Mouse (Mus musculus) midbrain, embryonic 10.5 days (tissue): ENCODE data around the gene Tmem158. TPM values are rescaled to one million over a fixed set of nuclear protein-coding genes. Genes with fewer than 3 reads are reported as not detected.

Experiments
- DNase-seq: peaks from one replicate; pipeline ENCODE4 v3.0.0-alpha.2; 2017; ENCODE audit warnings: low spot score
- H3K27ac ChIP-seq: fragments of 300-500 bp; sonication (generic); replicated peaks from 2 replicates; pipeline ENCODE4 v1.5.1; 2016; ENCODE audit warnings: mild to moderate bottlenecking
- H3K27me3 ChIP-seq: fragments of 300-500 bp; sonication (generic); 2 replicates; pipeline ENCODE4 v1.6.1; 2016; ENCODE audit warnings: low read depth, mild to moderate bottlenecking; ENCODE audit not compliant: poor library complexity, severe bottlenecking
- H3K36me3 ChIP-seq: fragments of 300-500 bp; sonication (generic); 2 replicates; pipeline ENCODE4 v1.6.1; 2016; ENCODE audit warnings: mild to moderate bottlenecking, moderate library complexity
- H3K4me1 ChIP-seq: fragments of 300-500 bp; sonication (generic); 2 replicates; pipeline ENCODE4 v1.6.1; 2016
- H3K4me3 ChIP-seq: fragments of 300-500 bp; sonication (generic); 2 replicates; pipeline ENCODE4 v1.5.1; 2016; ENCODE audit warnings: mild to moderate bottlenecking, moderate library complexity
- H3K9me3 ChIP-seq: fragments of 300-500 bp; sonication (generic); replicated peaks from 2 replicates; pipeline ENCODE4 v1.6.1; 2016; ENCODE audit warnings: mild to moderate bottlenecking
- WGBS: fragments of 180-500 bp; shearing (Covaris S2); methylation state at CpG from one replicate; pipeline ENCODE4 v1.1.7; 2016; 5-methylcytosine and 5-hydroxymethylcytosine counted together
- polyA plus RNA-seq: library from polyadenylated mRNA; unstranded; fragments of >200 nt; fragmentation: Nextera tagmentation; extraction: Ambion mirVana; gene quantifications from 2 replicates; pipeline ENCODE4 v1.2.1, GENCODE M21; 2016

Tmem158 gene
- polyA plus RNA-seq, 1 experiment from 2014 or later: 4.8 TPM

DNA sequence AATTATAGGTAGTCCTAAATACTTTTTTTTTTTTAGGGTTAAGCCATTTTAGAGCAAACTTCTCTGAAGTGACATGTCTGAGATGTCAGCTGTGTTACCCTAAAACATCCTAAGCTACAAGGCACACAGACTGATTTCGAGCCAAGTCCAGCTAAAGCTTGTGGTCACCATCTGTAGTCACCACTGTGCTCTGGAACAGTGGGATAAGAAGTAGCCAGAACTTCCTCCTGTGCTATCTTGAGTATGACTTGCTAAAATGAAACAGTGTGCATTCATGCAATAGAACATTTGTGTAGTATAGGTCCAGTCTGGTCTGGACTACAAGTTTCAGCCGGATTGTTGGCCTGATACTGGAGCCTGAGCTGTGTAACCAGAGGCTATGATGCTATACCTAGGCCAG lies 14.8 kb upstream of the Tmem158 start:
- Histone ChIP-seq H3K27me3 (no peaks in the 10 kb centered on the region), H3K4me3 (no peak overlapping the region), H3K9me3 (no peaks in the 10 kb centered on the region), H3K36me3 (no peaks in the 10 kb centered on the region), H3K4me1 (no peaks in the 10 kb centered on the region), H3K27ac (no peak overlapping the region)
- DNase-seq: no peak
- 87% methylated on average over 2 of the region's 2 CpGs for WGBS

DNA sequence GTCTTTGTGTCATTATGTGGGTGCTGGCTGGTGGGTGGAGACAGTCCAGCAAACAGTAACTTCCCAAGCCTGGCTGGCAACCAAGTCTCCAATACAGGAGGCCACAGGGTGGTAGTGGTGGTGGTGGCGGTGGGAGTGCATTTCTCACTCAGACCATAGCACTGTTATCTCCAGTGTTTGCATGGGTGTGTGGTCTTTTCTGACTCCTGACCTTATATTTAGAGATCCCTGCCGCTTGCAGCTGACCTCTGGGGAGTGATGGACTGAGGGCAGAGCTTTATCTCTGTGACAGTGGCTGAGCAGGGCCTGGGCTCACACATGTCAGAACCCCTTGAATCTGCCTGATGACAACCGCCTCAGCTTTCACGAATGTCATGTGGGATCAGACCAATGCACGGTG lies 14.1 kb upstream of the Tmem158 start:
- WGBS: 83% methylated on average over 5 of the region's 5 CpGs
- DNase-seq: no peak
- Histone ChIP-seq H3K27ac (no peak overlapping the region), H3K9me3 (no peaks in the 10 kb centered on the region), H3K36me3 (no peaks in the 10 kb centered on the region), H3K4me3 (no peak overlapping the region), H3K27me3 (no peaks in the 10 kb centered on the region), H3K4me1 (no peaks in the 10 kb centered on the region)

DNA sequence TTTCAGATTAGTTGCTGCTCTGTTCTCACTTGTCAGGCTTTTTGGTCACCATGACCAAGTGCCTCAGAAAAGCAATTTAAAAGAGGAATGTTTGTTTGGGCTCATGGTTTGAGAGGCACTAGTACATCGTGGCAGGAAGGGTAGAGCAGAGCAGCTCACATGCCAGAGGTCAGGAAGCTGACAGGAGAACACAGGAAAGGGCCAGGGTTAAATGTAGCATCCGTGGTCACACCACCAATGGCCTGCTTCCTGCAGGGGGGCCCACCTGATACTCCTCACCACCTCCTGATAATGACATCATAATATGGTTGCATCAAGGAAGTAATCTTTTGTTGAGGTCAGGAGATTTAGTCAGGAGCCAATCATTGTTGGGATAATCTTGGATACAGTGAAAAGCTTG lies 13.3 kb upstream of the Tmem158 start:
- Histone ChIP-seq H3K36me3 (no peaks in the 10 kb centered on the region), H3K4me1 (no peaks in the 10 kb centered on the region), H3K27ac (no peak overlapping the region), H3K4me3 (no peak overlapping the region), H3K27me3 (no peaks in the 10 kb centered on the region), H3K9me3 (no peaks in the 10 kb centered on the region)
- 60% methylated on average over 2 of the region's 2 CpGs for WGBS
- no peak for DNase-seq

DNA sequence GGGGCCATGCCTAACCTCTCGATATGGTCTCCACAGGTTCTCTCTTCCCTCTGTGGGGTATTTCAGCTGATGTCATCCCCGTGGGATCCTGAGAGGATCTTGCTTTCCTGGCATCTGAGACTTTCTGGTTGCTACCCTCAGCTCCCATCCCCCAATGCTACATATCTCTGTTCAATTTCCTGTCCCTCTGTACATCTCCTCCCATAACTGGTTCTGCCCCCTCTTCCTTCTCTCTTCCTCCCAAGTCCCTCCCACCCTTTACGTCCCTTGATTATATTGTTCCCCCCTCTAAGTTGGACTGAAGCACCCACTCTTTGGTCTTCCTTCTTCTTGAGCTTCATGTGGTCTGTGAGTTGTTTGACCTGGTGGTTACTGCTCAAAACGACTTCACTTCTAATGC lies 11.0 kb upstream of the Tmem158 start:
- H3K27me3 ChIP-seq: no peaks in the 10 kb centered on the region
- H3K9me3 ChIP-seq: no peaks in the 10 kb centered on the region
- 84% methylated on average over 4 of the region's 4 CpGs for WGBS

DNA sequence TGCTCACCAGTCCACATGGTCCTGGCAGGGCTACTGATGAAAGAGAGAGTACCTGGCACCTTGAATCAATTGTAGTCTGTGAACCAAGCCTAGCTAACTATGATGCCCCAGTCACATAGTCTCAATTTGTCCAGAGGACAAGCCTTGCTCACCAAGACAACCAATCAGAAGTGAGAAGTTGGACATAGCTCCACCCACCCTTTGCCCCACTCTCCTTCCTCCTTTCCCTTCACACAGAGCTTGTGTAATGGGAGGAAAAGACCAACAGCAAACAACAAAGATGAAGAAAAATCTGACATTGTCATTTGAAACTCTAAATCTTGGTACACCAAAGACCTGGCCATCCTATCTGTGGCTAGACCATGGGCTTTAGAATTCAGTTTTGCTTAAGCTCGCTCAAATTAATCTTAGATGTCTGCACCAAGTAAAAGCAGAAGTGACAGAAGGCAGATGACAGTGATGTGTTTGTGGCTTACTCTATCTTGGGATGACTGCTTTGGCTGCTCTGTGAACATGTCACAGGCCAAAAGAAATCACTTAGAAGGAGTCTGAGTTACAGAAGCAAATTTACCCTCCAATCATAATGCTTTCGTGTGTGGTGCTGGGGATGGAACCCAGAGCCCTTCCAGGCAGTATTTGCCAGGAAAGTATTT lies 9.5 kb upstream of the Tmem158 start:
- WGBS: 80% methylated on average over 2 of the region's 2 CpGs
- no peaks in the 10 kb centered on the region for H3K9me3 ChIP-seq
- H3K4me1 ChIP-seq: no peaks in the 10 kb centered on the region
- no peak overlapping the region for H3K27ac ChIP-seq
- H3K4me3 ChIP-seq: no peak overlapping the region
- no peak for DNase-seq
- no peaks in the 10 kb centered on the region for H3K36me3 ChIP-seq
- no peaks in the 10 kb centered on the region for H3K27me3 ChIP-seq

More for the DNA sequence above, 11.0 kb upstream of the Tmem158 start:
- no peak for DNase-seq
- no peak overlapping the region for H3K27ac ChIP-seq
- no peaks in the 10 kb centered on the region for H3K4me1 ChIP-seq
- H3K36me3 ChIP-seq: no peaks in the 10 kb centered on the region
- no peak overlapping the region for H3K4me3 ChIP-seq

GRCm38 (mm10) chr9:123259896-123260610 lies 511 bp downstream of the Tmem158 start:
- DNase-seq: peak; percentile 64
- peak overlapping the region; percentile 78 for H3K4me3 ChIP-seq
- H3K27me3 ChIP-seq: peaks cover 37% of the 10 kb centered on the region
- no peaks in the 10 kb centered on the region for H3K9me3 ChIP-seq
- under 1% methylated on average over 92 of the region's 92 CpGs for WGBS
- H3K27ac ChIP-seq: peak overlapping the region; percentile 84
- H3K4me1 ChIP-seq: peaks cover 20% of the 10 kb centered on the region
- H3K36me3 ChIP-seq: no peaks in the 10 kb centered on the region

- under 1% methylated on average over 45 of the region's 45 CpGs for WGBS
- peak overlapping the region; percentile 78 for H3K4me3 ChIP-seq
- peaks cover 20% of the 10 kb centered on the region for H3K4me1 ChIP-seq
- no peaks in the 10 kb centered on the region for H3K36me3 ChIP-seq
- DNase-seq: peak; percentile 91
- no peaks in the 10 kb centered on the region for H3K9me3 ChIP-seq
- peaks cover 37% of the 10 kb centered on the region for H3K27me3 ChIP-seq
- peak overlapping the region; percentile 84 for H3K27ac ChIP-seq
Measured at GRCm38 (mm10) chr9:123259461-123259895, 1.1 kb downstream of the Tmem158 start.

- Histone ChIP-seq H3K4me1 (peaks cover 20% of the 10 kb centered on the region), H3K27me3 (peaks cover 37% of the 10 kb centered on the region), H3K36me3 (no peaks in the 10 kb centered on the region), H3K9me3 (no peaks in the 10 kb centered on the region), H3K27ac (no peak overlapping the region), H3K4me3 (peak overlapping the region; percentile 78; the same call in 1 of the 2 replicates)
- WGBS: 41% methylated on average over 10 of the region's 10 CpGs
- no peak for DNase-seq
Measured at GRCm38 (mm10) chr9:123258796-123259195, 1.8 kb downstream of the Tmem158 start.

GRCm38 (mm10) chr9:123255736-123256135 lies 4.8 kb downstream of the Tmem158 start:
- DNase-seq: no peak
- Histone ChIP-seq H3K27me3 (peaks cover 28% of the 10 kb centered on the region), H3K27ac (no peak overlapping the region), H3K36me3 (no peaks in the 10 kb centered on the region), H3K9me3 (no peaks in the 10 kb centered on the region), H3K4me3 (no peak overlapping the region), H3K4me1 (peaks cover 17% of the 10 kb centered on the region)
- 78% methylated on average over 3 of the region's 3 CpGs for WGBS

DNA sequence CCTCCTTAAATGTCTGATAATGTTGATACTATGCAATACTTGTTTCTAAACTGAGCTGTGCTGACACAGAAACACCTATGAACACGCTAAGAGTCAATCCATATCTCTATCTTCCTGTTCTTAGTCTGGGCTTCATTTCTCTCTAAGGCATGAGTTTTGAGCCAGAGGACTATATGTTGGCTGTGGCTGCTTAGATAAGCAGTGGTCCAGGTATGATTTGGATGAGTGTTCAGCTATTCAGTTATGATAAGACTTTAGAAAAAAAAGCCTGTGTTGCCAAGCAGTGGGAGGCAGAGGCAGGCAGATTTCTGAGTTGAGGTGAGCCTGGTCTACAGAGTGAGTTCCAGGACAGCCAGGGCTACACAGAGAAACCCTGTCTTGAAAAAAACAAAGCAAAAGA lies 12.6 kb downstream of the Tmem158 start:
- DNase-seq: no peak
- Histone ChIP-seq H3K36me3 (no peaks in the 10 kb centered on the region), H3K9me3 (no peaks in the 10 kb centered on the region), H3K27me3 (no peaks in the 10 kb centered on the region), H3K4me3 (no peak overlapping the region), H3K27ac (no peak overlapping the region), H3K4me1 (no peaks in the 10 kb centered on the region)
- WGBS: 83% methylated on average over 1 of the region's 1 CpGs

DNA sequence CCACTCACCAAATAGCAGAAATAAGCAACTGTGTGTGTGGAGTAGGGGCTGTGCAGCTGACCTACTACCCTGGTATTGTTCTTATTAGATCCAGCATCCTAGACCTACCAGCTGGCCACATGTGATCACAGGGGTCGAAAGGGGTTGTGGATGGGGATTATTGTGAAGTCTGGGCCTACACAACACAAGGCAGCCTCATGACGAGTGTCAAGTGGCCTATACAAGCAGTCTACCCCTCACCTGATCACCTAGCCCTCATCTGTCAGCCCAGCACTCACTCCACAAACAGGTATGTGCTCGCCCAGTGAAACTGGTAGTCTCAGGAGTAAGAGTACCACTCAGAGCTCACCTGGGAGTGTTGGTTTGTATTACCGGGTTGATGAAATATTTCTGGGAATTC lies 15.4 kb downstream of the Tmem158 start:
- no peaks in the 10 kb centered on the region for H3K36me3 ChIP-seq
- H3K27me3 ChIP-seq: no peaks in the 10 kb centered on the region
- DNase-seq: no peak
- H3K4me3 ChIP-seq: no peak overlapping the region
- no peak overlapping the region for H3K27ac ChIP-seq
- H3K4me1 ChIP-seq: no peaks in the 10 kb centered on the region
- no peaks in the 10 kb centered on the region for H3K9me3 ChIP-seq
- 83% methylated on average over 4 of the region's 4 CpGs for WGBS

DNA sequence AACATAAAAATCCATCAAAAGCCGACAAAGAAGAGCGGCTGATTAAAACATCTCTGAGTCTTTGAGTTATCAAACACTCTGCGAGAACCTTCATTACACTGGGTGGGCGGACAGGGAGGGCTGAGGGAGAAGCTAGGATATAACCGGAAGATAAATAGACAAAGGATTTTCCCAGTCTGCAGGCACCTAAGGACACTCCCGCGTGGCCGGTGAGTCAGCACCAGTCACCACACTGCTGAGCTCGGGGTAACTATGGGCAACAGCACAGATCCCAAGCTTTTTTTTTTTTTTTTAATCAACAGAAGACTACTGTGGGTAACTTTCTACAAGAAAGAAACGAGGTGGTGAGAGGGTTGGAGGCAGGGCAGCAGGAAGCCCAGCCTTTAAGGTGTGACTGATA lies 16.6 kb downstream of the Tmem158 start:
- 73% methylated on average over 10 of the region's 10 CpGs for WGBS
- no peaks in the 10 kb centered on the region for H3K36me3 ChIP-seq
- H3K27me3 ChIP-seq: no peaks in the 10 kb centered on the region
- no peak overlapping the region for H3K4me3 ChIP-seq
- H3K9me3 ChIP-seq: no peaks in the 10 kb centered on the region
- no peak for DNase-seq
- H3K27ac ChIP-seq: no peak overlapping the region
- H3K4me1 ChIP-seq: 0 out of 2 replicates have a peak, but pooled peaks cover 1% of the 10 kb centered on the region

DNA sequence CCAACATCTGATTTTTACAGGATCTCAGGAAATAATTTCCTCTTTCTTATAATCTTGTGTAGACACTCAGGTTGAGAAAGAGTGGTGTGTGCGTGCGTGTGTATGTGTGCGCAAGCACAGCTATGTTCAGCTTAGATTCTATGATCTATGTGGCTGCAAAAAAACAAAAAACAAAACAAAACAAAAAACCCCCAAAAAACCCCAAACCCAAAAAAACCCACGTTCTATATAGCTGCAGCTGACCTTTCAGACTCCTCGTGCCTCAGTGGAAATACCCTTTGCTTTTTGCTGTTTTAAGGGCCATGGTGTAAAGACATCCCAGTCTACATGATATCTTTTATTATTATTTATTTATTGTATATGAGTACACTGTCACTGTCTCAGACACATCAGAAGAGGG lies 19.4 kb downstream of the Tmem158 start:
- 90% methylated on average over 5 of the region's 5 CpGs for WGBS
- Histone ChIP-seq H3K4me1 (peaks cover 16% of the 10 kb centered on the region), H3K36me3 (no peaks in the 10 kb centered on the region), H3K9me3 (no peaks in the 10 kb centered on the region), H3K27ac (no peak overlapping the region), H3K27me3 (no peaks in the 10 kb centered on the region), H3K4me3 (no peak overlapping the region)
- DNase-seq: no peak
